Mouse (Mus musculus): ENCODE data around the gene Trmt61a. TPM values are rescaled to one million over a fixed set of nuclear protein-coding genes. Genes with fewer than 3 reads are reported as not detected.
A peak's percentile ranks its signal among the peaks of the same experiment; 100 is the strongest.
"Not testable (repeated sequence)": the region's sequence is repeated elsewhere in the genome, so short reads cannot be mapped to it uniquely, and the experiment has no call there.

Gene Trmt61a
- total RNA-seq, 2 experiments from 2014 or later: 15.4 to 26.7 TPM

DNA sequence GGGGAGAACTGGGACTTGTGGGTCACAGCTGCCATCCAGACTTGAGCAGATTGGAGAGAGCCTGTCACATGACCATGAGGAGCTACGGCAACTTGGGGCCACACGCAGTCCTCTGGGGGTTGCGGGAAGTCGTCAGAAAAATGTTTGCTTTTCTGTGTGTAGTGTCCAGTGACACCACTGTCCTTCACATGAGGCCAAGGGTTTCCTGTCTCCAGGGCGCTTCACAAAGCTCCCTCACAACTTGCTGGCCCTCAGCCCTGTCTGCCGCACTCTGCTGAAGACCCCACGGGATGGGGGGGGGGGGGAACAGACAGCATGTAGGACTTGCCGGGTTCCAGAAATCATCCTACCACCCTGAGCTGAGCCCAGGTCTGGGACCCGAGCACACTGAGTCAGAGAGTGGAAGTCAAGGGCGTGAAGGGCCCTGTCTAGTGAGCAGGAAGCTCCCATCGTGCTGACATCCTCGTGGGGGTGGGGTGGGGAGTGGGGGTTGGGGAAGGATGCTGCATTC lies 16.4 kb downstream of the Trmt61a start:
- no peak for ATAC-seq (replicated peaks; ENCODE audit: low FRiP score, low TSS enrichment, poor library complexity, severe bottlenecking)

DNA sequence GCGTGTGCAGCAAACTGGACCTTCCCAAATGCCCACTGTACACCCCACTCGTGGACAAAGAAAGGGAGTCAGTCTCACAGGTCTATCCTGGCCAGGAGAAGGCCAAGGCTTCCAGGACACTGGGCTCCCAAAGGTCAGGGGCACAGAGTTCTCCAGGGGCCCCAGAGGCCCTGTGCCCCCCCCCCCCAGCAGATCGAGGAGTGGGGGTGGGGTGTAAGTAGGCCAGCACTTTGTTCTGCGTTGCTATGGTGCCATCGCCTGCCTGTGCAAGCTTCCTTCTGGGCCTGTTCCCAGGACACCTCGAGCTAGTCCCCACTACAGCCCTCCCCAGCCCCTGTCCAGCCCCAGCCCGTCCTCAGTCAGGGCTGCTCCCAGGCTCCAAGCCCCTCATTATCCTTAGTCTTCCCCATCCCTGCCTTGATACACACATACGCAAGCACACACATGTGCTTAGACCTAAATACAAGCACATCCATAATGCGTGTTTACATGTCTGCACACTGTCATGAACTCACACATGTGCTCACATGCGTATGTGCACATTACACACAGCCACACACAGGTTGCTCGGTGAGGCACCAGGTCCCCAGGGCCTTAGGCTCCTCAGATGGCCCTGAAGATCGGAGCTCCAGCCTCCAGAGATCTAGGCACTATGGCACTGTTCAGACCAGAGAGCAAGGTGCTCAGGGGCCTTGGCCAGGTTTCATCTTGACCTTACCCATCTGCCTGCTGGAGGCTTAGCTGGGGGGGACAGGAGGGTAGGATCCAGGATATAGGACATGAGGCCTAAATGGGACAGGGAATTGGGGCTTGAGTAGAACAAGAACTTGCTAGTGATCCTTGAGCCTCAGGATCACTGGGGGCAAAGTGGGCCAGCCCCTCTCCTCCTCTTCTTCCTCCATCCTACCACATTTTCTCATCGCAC lies 17.2 kb downstream of the Trmt61a start:
- no peak for ATAC-seq (replicated peaks; ENCODE audit: low FRiP score, low TSS enrichment, poor library complexity, severe bottlenecking)

GRCm38 (mm10) chr12:111696239-111696638 lies 18.3 kb downstream of the Trmt61a start:
- ATAC-seq (replicated peaks; ENCODE audit: low FRiP score, low TSS enrichment, poor library complexity, severe bottlenecking): peak; percentile 70

DNA sequence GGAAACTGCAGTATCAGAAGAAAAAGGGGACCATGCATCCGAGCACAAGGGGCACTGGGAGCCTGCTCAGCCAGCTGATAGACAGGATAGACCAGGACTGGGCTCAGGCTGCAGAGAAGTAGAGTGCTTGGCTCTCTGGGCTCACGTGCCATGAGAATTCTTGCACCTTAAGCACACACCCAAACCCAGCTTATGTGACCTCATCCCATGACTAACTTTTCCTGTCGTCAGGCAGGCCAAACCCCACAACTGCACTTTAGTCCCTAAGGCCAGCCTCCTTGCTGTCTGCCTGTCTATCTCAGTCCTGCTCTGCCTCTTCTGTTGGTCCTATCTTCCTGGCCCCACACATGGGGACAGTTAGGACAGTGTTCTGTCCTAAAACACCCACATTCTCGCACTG lies 19.8 kb downstream of the Trmt61a start:
- ATAC-seq (replicated peaks; ENCODE audit: low FRiP score, low TSS enrichment, poor library complexity, severe bottlenecking): no peak

- no peak for ATAC-seq (replicated peaks; ENCODE audit: low FRiP score, low TSS enrichment, poor library complexity, severe bottlenecking)
Measured at GRCm38 (mm10) chr12:111698346-111698913, 20.5 kb downstream of the Trmt61a start.

DNA sequence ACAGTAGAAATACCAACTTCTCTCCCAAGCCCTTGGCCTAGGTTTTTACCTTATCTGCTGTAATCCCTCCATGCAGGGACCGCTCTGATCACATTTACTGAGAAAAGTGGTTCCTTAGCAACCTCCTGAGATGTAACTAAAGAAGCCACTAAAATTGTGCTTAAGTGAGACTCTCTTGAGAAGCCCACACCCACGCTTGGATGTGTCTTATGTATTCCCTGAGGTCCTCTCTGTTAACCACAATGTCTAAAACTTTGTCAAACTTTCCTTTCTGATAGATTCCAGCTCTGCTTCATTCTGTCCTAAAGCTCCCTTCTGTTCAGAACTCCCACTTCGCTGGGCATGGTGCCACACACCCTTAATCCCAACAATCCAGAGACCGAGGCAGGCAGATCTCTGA lies 21.6 kb downstream of the Trmt61a start:
- ATAC-seq (replicated peaks; ENCODE audit: low FRiP score, low TSS enrichment, poor library complexity, severe bottlenecking): no peak

GRCm38 (mm10) chr12:111700920-111701458 lies 23.1 kb downstream of the Trmt61a start:
- ATAC-seq (replicated peaks; ENCODE audit: low FRiP score, low TSS enrichment, poor library complexity, severe bottlenecking): no peak

DNA sequence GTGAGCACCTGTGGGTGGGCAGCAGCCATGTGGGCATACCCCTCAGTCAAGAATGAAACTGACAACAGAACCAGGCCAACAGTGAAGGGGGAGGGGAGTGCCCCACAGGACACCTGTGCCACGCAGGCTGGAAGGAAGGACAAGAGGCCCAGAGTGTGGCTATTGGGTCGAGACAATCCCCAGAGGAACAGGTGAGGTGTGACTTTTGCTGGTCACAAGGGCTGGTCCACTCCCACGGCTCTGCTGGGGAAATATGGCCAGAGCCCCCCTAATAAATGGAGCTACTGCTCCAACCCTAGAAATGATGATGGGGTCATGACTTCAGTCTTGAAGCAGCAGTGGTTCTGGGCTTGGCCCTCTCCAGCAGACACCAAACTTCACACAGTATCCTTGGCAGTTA lies 25.4 kb downstream of the Trmt61a start:
- ATAC-seq (replicated peaks; ENCODE audit: low FRiP score, low TSS enrichment, poor library complexity, severe bottlenecking): no peak

DNA sequence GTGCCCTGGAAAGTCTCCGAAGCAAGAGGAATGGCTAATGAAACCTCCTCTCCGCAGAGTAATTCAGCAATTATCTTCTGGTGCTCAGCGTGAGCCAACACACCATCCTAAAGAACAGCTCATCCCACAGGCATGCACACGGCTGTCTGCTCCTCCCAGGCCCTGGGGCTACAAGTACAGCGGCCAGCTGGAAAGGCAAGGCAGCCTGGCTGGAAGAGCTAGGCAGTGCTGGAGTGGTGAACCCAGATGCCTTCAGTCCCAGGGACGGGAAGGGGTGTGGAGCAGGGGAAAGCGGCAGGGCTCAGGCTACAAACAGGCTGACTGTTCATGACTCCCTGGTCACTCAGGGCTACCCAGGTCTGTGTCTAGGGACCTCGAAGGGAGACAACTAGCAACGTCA lies 26.7 kb downstream of the Trmt61a start:
- no peak for ATAC-seq (replicated peaks; ENCODE audit: low FRiP score, low TSS enrichment, poor library complexity, severe bottlenecking)

DNA sequence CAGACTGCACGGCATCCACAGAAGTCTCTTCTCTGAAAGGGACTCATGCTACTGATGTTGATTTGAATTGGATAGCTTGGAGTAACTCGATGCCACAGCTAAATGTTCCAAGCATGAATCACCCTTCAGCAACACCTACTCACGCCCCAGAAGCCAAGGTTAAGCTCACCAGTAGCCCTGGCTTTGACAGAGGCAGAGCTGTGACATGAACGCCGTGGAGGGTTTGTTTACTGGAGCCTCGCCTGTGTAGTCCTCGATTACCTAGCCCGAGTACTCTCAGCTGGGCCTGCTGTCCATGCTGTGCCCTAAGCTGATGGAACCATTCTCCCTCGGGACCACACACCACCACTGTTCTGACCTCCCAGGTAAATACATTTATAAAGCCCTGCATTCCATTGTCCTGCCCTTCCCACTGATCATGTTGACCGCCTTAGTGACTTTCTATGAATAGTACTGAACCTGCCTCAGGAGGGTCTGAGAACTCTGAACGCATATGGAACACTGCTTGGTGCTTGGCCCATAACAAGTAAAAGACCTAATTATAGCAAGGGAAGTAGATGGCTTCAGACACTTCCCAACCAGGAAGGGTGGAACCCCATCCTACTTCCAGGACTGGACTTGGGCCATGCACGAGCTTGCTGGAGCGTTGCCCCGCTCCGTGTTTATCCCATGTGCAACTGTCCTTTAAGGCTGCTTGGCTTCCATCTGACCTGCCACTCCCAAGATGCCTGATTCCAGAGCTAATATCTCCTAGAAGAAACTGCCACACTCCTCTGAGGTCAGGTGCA lies 27.5 kb downstream of the Trmt61a start:
- ATAC-seq (replicated peaks; ENCODE audit: low FRiP score, low TSS enrichment, poor library complexity, severe bottlenecking): no peak

GRCm38 (mm10) chr12:111708181-111708580 lies 30.3 kb downstream of the Trmt61a start:
- no peak for ATAC-seq (replicated peaks; ENCODE audit: low FRiP score, low TSS enrichment, poor library complexity, severe bottlenecking)

GRCm38 (mm10) chr12:111710091-111710490 lies 32.2 kb downstream of the Trmt61a start:
- no peak for ATAC-seq (replicated peaks; ENCODE audit: low FRiP score, low TSS enrichment, poor library complexity, severe bottlenecking)

DNA sequence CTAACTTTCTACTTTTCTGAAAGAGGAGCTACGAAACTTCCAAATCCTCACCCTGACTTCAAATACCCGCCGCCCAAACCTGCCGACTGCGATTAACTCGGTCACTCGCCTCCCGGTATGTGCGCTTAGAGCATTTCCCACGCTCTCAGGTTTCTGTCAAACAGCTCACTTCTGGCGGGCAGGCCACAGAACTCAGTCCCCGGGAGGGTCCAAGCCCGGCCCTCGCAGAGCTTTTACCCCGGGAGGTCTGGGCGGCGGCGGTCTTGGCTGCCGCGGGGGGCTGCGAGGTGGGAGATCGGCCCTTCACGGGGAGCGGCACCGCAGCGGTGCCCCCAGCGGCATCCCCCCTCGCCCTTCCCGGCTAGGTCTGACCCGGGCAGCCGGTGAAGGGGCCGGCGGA lies 34.6 kb downstream of the Trmt61a start:
- no peak for ATAC-seq (replicated peaks; ENCODE audit: low FRiP score, low TSS enrichment, poor library complexity, severe bottlenecking)

- peak; percentile 86 for ATAC-seq (replicated peaks; ENCODE audit: low FRiP score, low TSS enrichment, poor library complexity, severe bottlenecking)
Measured at GRCm38 (mm10) chr12:111713004-111713651, 35.2 kb downstream of the Trmt61a start, which contains the start of the genes Bag5 and Apopt1. Gene Bag5, minus strand, starts transcription at chr12:111713257. Gene Apopt1, plus strand, starts transcription at chr12:111713261.

GRCm38 (mm10) chr12:111713880-111714279 lies 36.0 kb downstream of the Trmt61a start:
- not testable (repeated sequence) for ATAC-seq (replicated peaks; ENCODE audit: low FRiP score, low TSS enrichment, poor library complexity, severe bottlenecking)

DNA sequence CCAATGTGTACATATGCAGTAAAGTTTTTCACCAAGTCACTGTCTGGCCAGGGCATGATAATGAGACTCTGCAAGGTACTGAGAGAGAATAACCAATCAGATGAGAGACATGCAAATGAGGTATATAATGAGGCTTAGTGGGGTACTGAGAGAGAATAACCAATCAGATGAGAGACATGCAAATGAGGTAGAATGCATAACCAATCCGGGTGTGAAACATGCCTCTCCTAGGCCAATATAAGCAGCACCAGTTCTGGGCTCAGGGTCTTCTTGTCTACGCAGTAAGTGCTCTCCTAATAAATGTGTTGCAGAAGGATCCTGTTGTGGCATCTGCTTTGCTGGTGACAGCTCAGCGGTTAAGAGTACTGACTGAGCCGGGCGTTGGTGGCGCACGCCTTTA lies 38.6 kb downstream of the Trmt61a start:
- ATAC-seq (replicated peaks; ENCODE audit: low FRiP score, low TSS enrichment, poor library complexity, severe bottlenecking): no peak

- no peak for ATAC-seq (replicated peaks; ENCODE audit: low FRiP score, low TSS enrichment, poor library complexity, severe bottlenecking)
Measured at GRCm38 (mm10) chr12:111718656-111719055, 40.8 kb downstream of the Trmt61a start.

GRCm38 (mm10) chr12:111720222-111720621 lies 42.3 kb downstream of the Trmt61a start:
- no peak for ATAC-seq (replicated peaks; ENCODE audit: low FRiP score, low TSS enrichment, poor library complexity, severe bottlenecking)

GRCm38 (mm10) chr12:111722654-111723053 lies 44.7 kb downstream of the Trmt61a start:
- 0 out of 2 replicates have a peak, but pooled peaks have one; percentile 39 for ATAC-seq (replicated peaks; ENCODE audit: low FRiP score, low TSS enrichment, poor library complexity, severe bottlenecking)

All from megakaryocyte-erythroid progenitor cell, adult 5-6 weeks (primary cell).